In genomic region chr6:116600969-116601368, GRCm38 (mm10) we compare ENCODE assay signal across 1 mouse cellular context. TPM values are rescaled to one million over a fixed set of nuclear protein-coding genes. Genes with fewer than 3 reads are reported as not detected.
"Had no signal": no experiment of that assay in that cellular context is flagged by ENCODE, and none has a peak within 500 bp of the region (broad histone marks: within the 10 kb centered on the region; RNA-seq: fewer than 3 reads in every experiment).

No protein-coding gene starts in this region.

RNA-seq across cellular contexts. Expression of gene Olfr215, which starts 17.0 kb away (rescaled TPM):
- total RNA-seq: neutrophil, adult 5-6 weeks had no signal

RNA-seq across cellular contexts. Expression of gene Olfr214, which starts 46.9 kb away (rescaled TPM):
- total RNA-seq: neutrophil, adult 5-6 weeks had no signal

RNA-seq across cellular contexts. Expression of gene Depp1, which starts 49.4 kb away (rescaled TPM):
- total RNA-seq: neutrophil, adult 5-6 weeks had no signal

RNA-seq across cellular contexts. Expression of gene Gm5580, which starts 50.0 kb away (rescaled TPM):
- total RNA-seq: neutrophil, adult 5-6 weeks had no signal
